Mouse (Mus musculus): ENCODE measurements at regions not wholly inside any gene's neighbourhood (a gene's known extent, or its start where the extent isn't known, plus 50 kb on each side); places are given as distances from the start of the nearest gene placed in this dataset.

DNA sequence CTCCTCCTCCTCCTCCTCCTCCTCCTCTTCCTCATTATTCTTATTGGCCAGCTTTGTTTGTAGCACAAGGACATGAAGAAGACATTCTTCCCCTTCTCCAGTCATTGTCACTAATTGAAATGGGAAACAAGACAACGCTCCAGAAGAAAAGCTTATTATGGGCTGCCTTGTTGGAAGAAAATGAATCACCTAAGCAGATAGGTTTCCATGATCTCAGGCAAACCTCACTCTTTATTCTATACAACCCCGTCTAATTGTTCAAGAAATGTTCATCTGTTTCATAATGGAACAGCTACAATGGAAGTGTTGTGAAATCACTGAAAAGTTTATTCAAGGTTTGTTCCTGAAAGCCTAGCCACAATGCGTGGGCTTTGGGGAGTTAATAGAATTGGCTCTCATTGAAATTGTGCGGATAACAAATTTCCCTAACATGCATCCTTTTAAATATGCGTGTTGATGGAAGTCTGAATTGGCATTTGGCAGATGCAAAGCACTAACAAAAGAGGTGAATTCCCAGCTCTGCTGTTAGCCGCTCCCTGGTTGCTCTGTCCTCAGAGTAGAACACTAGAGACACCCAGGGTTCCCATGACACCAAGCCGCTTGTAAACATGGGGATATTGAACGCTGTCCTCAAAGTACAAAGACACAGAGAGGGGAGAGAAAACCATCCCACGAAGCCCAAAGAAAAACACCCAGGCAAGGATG, 78.8 kb downstream of the Sox14 start:
- TF ChIP-seq CTCF (IDR thresholded peaks at IDR 0.05; ENCODE audit: control insufficient read depth, insufficient read depth, insufficient replicate concordance, low read depth, low read length) = no peak
- no peak for TF ChIP-seq POLR2A (IDR thresholded peaks at IDR 0.05; ENCODE audit: control insufficient read depth, low read depth, low read length)

All from testis, adult 2 months (tissue).